Mouse (Mus musculus) cerebellum, postnatal 4 days (tissue): ENCODE measurements around the gene Sult4a1.

Experiments
- DNase-seq, 2 experiments: peaks; one replicate each; pipeline ENCODE4 v3.0.0; 2022; ENCODE audit warnings: low spot score in 2 of 2, mixed read lengths in 1 of 2

Sult4a1 gene

GRCm38 (mm10) chr15:84037067-84037466, 68.5 kb downstream of the Sult4a1 start:
- DNase-seq: peak; percentile 41 to 70
